Mouse (Mus musculus) granulocyte monocyte progenitor cell, adult 5-6 weeks (primary cell): ENCODE measurements at regions not wholly inside any gene's neighbourhood (a gene's known extent, or its start where the extent isn't known, plus 50 kb on each side); places are given as distances from the start of the nearest gene placed in this dataset.
"Not testable (repeated sequence)": the region's sequence is repeated elsewhere in the genome, so short reads cannot be mapped to it uniquely, and the experiment has no call there.

Source experiments
- ATAC-seq: replicated peaks from 2 replicates; pipeline ENCODE4 v1.8.0; 2016; ENCODE audit warnings: mild to moderate bottlenecking, moderate TSS enrichment, inconsistent platforms; ENCODE audit not compliant: poor library complexity, severe bottlenecking

DNA sequence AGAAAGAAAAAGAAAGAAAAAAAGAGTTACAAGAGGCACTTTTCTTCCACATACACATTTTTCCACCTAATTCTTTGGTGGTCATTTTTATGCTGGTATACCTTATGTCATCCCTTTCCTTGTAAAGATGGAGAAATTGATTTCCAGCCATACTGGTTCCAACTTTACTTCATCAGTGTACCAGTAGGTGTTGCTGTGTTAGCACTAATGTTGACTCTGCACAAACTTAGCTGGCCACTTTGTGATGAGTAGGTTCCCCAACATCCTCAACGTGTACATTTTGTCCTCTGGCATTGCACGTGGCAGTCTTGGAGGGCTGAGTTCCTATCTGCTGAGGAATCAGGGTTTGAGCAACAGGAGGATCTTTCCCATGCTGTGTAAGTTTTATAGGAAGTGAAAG is 256.7 kb downstream of the Cetn3 start:
- no peak for ATAC-seq

DNA sequence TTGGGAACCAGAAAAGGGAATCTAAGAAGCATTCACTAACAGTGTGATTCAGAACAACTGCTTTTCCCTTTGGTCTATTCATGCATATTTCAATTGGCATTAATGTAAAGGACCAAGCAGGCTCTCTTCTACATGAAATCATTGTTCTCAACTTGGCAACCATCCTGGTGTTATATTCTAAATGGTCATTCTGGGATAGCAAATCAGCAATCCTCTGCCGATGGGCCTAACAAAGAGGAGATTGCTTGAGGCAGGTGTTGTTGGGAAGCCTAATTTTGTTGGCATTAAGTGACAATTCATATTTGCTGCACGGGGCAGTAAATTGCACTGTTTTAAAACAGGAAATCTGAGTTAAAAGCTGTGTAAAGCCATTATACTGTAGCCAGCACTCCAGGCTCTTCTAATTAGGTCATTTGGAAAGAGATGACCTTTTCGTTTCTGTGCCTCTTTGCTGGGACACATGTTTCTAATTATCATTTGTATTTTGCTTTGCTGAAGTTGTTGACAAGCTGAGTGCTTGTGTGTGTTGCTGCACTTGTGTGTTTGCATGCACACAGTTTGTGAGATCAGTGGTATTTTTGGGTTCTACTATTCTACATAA is 275.4 kb downstream of the Cetn3 start:
- ATAC-seq, result no peak

DNA sequence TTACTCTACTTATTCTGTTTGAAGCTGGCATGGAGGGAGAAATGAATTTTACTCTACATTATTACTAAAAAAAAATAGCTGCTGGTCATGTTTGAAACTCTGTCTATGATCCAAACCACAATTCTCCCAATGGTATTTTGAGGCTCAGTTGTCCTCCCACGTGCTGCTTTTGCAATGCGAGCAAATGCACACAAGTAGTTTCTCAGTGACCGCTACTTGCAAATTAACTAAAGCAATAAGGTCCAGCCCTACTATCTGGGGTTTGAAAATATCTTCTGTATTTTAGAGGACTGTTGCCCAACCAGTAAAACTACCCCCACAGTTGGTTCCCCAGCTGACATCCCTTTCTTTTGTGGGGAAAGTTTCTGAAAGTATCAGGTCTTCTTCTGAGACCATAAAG is 276.0 kb downstream of the Cetn3 start:
- ATAC-seq, result no peak

- no peak for ATAC-seq
Measured at GRCm38 (mm10) chr13:82059498-82059897, 276.6 kb downstream of the Cetn3 start.

DNA sequence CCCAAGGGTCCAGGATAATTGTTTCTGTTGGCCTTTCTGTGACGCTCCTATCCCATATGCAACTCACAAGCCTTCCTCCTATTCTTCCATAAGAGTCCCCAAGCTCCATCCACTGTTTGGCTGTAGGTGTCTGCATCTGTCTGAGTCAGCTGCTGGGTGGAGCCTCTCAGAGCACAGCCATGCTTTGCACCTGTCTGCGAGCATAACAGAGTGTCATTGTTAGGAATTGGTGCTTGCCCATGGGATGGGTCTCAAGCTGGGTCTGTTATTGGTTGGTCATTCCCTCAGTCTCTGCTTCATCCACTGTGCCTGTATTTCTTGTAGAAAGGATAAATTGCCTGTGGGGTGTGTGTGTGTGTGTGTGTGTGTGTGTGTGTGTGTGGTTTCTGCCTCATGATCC is 281.0 kb downstream of the Cetn3 start:
- not testable (repeated sequence) for ATAC-seq

- no peak for ATAC-seq
Measured at GRCm38 (mm10) chr13:82066174-82066573, 283.3 kb downstream of the Cetn3 start.

DNA sequence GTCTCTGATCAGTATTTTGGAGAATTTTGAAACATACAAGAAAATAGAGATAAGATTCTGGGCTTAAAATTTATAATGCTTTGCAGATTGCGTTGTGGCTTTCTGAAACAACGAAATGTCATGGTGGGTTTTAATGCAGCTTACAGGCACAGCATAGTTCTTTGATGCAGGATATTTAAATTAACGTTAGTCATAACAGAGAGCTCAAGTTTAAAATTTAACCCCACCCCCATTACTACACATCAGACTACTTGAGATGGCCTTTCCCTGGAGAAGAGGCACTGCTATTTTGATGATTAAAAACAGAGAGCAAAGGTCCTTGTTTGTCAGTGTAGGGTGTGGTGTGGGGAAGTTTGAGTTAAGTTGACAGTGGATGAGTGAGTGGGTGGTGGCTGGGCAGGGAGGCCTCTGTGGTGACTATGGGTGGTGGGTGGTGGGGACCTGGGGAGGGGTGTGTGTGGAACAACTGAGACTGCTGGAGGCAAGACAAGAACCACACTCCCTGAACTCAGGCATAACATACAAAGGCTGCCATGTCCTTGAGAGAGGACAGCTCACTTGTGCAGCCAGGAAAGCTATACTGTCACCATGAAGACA is 283.9 kb downstream of the Cetn3 start:
- ATAC-seq, result no peak

GRCm38 (mm10) chr13:82072449-82072848 is 289.6 kb downstream of the Cetn3 start:
- ATAC-seq, result no peak

GRCm38 (mm10) chr13:82073343-82073742 is 290.5 kb downstream of the Cetn3 start:
- ATAC-seq, result no peak

DNA sequence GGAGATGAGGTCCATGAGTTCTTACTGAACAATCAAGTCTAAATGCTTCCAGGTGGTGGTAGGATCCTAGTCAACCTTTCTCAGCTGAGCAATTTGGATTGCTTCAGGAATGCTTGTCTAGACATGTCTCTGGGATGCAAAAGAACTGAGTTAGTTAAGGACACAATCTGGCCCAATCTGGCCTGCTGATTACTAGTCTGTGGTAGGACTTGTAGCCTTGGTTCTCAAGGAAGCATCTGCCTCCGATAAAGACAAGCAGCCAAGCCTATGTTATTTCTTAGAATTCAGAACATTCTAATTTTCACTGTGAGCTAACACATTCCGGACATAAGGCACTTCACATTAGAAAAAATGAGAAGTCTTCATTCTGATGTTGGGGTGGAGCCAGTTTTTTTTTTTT is 298.5 kb downstream of the Cetn3 start:
- ATAC-seq, result no peak

- ATAC-seq, result no peak
Measured at GRCm38 (mm10) chr13:82087635-82088034, 304.8 kb downstream of the Cetn3 start.

DNA sequence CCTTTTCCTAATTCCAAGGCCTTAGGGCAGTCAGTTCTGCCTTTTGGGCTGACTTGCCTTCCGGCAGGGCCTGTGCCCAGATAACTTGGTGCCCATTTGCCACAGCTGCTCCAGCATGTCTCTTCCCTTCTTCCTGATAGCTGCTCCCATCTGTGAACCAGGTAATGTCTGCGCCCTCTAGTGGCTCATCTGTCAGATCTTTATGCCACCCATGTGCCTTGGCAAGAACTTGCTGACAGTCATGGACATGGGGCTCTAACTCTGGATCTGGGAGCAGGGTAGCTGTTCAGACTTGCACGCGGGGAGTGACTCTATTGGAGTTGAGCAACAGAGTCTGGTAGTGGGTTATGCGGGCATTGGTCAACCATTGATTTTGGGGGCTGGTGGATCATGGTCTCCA is 309.3 kb downstream of the Cetn3 start:
- ATAC-seq, result 0 out of 2 replicates have a peak, but pooled peaks have one; percentile 14

- ATAC-seq, result no peak
Measured at GRCm38 (mm10) chr13:82106032-82106431, 323.2 kb downstream of the Cetn3 start.

DNA sequence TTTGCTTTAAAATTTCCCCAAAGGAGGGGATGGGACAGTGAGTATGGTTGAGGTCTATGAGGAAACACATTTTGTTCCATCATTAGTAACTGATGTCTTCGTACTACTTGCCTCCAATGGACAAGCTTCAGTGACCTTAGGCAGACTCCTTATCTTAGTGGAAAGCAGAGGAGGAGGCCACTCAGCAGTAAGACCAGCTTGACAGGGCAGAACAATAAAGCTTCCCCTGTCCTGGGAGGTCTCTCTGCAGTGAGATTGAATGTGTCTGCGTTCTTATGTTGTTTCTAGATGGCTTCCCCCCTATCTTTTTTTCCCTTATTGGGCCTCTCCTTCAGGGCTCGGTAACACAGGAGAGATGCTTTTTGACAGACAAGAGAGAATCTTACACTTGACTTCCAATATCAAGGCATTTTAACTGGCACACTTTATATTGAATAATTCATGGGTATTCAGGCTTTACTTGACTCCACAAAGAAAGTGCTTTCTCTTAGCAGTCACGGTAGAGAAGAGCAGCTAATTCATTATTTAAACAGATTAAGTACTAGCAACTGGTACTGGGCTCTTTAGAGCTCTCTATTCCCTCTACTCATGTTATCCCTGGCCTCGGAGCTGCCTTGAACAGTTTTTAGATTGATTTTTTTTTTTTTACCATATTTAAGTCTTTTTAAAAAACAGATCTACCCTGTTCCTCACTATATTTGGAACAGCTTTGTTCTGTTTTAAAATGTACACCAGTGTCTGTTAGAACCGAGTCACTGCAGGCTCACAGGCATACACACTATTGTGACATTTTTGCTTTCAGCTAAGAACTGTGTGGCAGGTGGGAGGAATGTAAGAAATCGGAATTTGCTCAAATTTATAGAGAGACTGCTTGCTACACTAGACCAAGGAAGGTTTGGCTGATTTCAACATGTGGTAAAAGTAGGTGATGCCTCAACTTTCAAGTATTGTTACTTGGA is 347.2 kb downstream of the Cetn3 start:
- ATAC-seq, result no peak
